Mouse (Mus musculus) G1E-ER4 (cell line): Measurements from ENCODE around the gene Clstn1. TPM values are rescaled to one million over a fixed set of nuclear protein-coding genes. Genes with fewer than 3 reads are reported as not detected.

ENCODE experiments used
- GATA1 ChIP-seq: IDR thresholded peaks from one replicate; pipeline ENCODE4 v1.8.0; 2012; ENCODE audit warnings: low read length, inconsistent platforms
- polyA plus RNA-seq: library from polyadenylated mRNA; stranded (reverse); fragments of >175 nt; gene quantifications from 2 replicates; pipeline ENCODE4 v1.2.3, GENCODE M21; 2012

The Clstn1 gene
- polyA plus RNA-seq, 1 experiment: 0.89 TPM

DNA sequence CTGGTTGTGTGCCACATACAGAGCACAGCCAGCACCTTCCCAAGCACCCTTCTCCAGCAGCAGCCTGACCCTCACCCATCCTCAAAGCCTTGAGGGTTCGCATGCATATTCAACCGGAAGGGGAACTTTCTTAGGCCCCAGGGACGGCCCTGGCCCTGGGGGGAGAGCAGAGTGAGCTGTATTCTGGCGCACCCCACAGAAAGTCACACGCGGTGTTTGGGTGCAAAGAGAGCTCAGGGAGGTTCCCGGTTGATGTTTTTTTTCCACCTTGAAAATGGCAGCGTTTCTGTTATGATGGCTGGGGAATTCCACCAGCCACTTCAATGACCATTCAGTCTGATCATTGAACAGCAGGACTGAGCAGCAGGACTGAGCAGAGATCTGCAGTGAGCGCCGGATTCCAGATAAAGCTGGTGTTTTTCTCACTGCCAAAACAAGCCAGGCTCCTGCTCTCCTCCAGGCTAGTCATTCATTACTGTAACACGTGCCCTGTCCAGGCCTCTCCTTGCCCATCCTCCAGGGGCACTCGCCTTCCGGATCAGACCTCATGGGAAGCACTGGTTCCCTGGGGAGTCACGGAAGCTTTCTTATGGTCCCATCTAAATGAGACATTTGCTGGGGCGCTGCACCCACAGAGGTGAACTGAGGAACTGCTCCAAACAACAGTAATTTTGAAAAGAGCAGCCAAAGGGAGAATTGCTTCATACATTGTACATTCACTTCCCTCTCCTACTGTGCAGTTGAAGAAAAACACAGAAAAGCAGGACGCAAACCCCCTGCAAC, 110.1 kb downstream of the Clstn1 start:
- TF ChIP-seq GATA1: no peak

GRCm38 (mm10) chr4:149697506-149698196, 111.4 kb downstream of the Clstn1 start:
- no peak for TF ChIP-seq GATA1

- no peak for TF ChIP-seq GATA1
Measured at GRCm38 (mm10) chr4:149698197-149698821, 112.0 kb downstream of the Clstn1 start.

Other genes with a start within 250 kb of the Clstn1 start
- gene Ube4b, start 159.7 kb upstream of the Clstn1 start, polyA plus RNA-seq: 446 and 480 TPM in 2 replicates
- gene Rbp7, start 131.5 kb upstream of the Clstn1 start, polyA plus RNA-seq: not detected in 2 replicates
- not detected in 2 replicates for gene Tmem274, start 109.1 kb upstream of the Clstn1 start, polyA plus RNA-seq
- gene Nmnat1, start 101.3 kb upstream of the Clstn1 start, polyA plus RNA-seq: 1.6 and 3.2 TPM in 2 replicates
- 7.2 and 10.2 TPM in 2 replicates for gene Lzic, start 101.2 kb upstream of the Clstn1 start, polyA plus RNA-seq
- gene Ctnnbip1, start 68.2 kb upstream of the Clstn1 start, polyA plus RNA-seq: 0.69 and 3.3 TPM in 2 replicates
- 22.4 and 27.4 TPM in 2 replicates for gene Pik3cd, start 116.1 kb downstream of the Clstn1 start, polyA plus RNA-seq
- 28.6 and 29.1 TPM in 2 replicates for gene Tmem201, start 151.6 kb downstream of the Clstn1 start, polyA plus RNA-seq
- 5.5 and 6.9 TPM in 2 replicates for gene Slc25a33, start 187.8 kb downstream of the Clstn1 start, polyA plus RNA-seq